Mouse (Mus musculus) left cerebral cortex, postnatal 36 days (tissue): Measurements from ENCODE around the gene Gnat1. TPM values are rescaled to one million over a fixed set of nuclear protein-coding genes. Genes with fewer than 3 reads are reported as not detected.
A peak's percentile ranks its signal among the peaks of the same experiment; 100 is the strongest.

Experiments used
- DNase-seq, 2 experiments: peaks; one replicate each; pipeline ENCODE4 v3.0.0; 2021 to 2022; ENCODE audit warnings: low spot score in 2 of 2, mixed read lengths in 1 of 2
- intact Hi-C: fragments of 180-260 bp; cut with DNase I; formaldehyde crosslinking; loops from one replicate; pipeline ENCODE4 v1.15.1; 2025
- total RNA-seq, 2 experiments: library from RNA; stranded (reverse); gene quantifications; 2 replicates each; pipeline ENCODE4 v1.2.3; 2021

The Gnat1 gene
- total RNA-seq, 2 experiments from 2014 or later: 0.41 to 1.2 TPM

DNA sequence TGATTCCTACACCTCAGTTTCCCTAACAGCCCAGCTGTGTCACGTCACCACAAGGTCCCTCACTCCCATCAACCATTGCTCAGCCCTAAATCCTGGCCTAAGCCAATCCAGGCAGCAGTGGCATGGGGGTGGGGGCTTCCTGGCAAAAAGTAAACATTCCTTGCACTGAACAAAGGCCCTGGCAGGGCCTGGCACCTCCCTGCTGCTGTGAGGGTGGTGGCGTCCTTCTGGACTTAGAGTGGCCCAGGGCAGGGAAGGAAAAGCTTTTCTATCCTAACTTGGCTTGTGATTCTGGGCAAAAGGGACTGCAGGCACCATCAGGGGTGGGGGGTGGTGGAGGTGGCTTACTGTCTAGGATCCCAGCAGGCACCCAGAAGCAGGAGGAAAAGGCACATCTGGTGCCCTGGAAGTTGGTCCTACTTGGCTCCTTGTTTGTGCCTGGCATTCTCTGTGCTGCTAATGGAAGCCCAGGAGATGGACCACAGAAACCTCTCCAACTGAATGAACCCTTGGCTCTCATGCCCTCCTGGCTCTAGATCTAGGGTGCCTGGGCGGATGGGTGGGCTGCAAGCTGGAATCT lies 23.2 kb upstream of the Gnat1 start:
- no peak for DNase-seq

DNA sequence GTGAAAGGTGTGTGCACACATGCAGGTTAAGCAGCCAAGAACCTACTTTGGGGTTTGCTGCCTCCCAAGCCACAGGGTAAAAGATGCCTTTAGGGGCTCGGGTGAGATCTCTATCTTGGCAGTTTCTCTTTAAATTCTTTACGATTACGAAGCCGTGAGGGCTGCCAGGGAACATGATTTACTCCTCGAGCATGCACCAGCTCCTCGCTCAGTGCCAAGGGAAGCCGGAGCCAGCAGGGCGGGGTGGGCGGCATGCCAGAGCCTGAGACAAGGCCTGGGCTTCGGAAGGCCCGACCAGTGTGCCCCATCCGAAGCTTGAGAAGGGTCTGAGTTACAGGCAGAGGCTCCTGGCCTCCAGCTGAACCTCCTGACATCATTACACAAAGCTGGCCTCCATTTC lies 22.1 kb upstream of the Gnat1 start:
- peak; percentile 78 to 83 for DNase-seq

More for the DNA sequence above, 23.2 kb upstream of the Gnat1 start:
- intact Hi-C loops: loop anchor here (5.0 kb wide), 1 partner anchor 35 kb away; no protein-coding TSS in a partner anchor

DNA sequence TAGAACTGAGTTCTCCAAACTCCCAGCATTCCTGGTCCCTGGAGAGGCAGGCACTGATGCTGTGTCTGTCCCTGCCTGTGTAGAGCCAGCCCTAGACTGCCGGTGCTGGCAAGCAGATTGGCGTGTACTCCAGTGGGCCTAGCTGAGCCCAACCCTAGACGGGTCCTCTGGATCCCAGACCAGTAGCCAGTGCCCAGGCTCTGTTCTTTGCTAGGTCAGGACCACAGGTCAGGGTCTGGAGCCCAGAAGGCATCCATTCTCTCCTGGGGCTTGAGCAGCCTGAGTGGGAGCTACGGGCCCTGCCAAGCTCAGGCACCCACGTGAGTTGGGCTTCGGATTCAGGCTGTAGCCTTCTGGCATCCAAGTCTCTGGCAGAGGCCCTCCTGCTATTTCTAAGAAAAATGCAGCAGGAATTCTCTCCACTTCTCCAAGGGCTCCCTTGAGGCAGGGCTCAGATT lies 20.6 kb upstream of the Gnat1 start:
- peak; percentile 57 to 70 for DNase-seq
- intact Hi-C loops: loop anchor here (5.0 kb wide), 1 partner anchor 37 kb away; no protein-coding TSS in a partner anchor

More for the DNA sequence above, 22.1 kb upstream of the Gnat1 start:
- intact Hi-C loops: loop anchor here (5.0 kb wide), 1 partner anchor 36 kb away; no protein-coding TSS in a partner anchor

DNA sequence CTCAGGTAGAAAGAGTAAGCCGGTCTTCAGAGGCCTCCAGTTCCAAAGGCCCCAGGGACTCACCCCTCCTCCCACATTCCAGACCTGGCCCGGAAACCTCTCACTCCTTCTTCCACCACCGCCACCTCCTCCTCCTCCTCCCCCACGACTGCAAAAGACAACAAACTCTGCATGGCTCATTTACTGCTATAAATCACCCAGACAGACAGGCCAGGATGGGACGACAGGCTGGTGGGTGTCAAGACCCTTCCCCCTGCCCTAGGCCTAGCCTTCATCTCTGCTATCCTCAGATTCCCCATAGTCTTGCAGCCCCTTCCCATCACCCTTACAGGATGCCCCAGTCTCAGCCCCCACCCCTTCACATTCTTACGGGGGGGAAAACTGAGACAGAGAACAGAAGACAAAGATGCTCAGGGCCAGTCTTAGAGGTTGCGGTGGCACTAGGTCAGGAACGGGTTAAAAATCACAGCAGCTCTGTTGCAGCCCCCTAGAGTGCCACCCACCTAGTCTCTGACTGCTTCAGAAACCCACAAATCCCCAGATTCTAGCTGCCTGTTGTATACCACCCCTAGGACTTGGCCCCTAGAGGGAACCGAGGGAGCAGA lies 20.0 kb upstream of the Gnat1 start:
- no peak for DNase-seq
- intact Hi-C loops: no loop called here

DNA sequence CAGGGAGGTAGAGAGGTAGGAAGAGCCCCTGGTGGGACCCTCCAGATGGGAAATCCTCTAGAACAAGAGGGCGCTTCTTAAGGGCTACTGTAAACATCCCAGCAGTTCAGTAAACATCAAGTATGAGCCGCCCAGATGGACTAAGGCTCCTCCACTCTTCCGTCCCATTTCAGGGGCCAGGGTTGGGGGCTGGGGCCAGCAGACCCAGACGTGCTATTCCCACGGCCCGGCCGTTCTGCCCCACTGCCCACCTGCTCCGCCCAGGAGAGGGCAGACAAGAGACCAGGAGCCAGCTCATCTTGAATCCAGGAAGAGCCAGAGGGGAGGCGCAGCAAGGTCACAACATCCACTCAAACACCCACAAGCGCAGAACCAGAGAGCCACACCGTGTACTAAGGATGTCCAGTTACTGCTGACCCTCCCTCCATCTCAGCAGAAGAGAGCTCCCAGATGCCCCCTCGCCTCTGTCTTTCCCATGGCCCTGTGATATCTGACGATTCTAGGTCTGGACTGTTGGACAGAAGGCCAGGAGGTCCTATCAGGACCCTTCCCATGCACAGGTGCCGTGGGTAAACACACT lies 19.2 kb upstream of the Gnat1 start:
- intact Hi-C loops: no loop called here
- no peak for DNase-seq

DNA sequence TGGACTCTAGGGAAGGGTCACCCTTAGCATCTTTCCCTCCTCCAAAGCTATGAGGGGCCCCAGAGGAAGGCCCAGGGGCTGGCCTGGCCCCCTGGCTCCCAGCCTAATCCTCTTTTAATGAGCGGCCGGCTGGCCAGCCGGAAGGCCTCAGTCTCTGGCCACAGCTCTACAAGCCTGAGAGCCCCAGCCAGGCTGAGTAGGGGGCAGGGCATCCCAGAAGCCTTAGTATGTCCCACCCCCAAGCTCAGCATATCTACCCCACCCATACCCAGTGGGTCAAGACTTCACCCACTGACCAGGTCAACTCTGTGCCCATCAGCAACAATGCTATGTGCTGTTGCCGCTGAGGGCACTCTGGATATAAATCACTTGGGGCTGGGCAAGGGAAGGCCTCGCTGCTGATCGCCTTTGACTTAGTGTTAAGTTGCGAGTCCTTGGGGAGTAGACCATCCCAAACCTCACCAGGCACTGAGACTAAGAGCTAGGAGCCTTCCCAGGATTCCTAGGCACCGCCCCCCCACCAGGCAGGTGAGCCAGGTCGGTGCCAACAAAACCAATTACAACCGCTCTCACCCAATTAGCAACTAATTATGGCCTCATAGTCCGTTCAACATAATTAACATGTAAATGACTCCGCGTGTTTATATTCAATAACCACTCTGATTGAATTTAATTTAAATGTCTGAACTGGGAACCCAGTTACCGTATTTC lies 18.5 kb upstream of the Gnat1 start:
- intact Hi-C loops: no loop called here
- no peak for DNase-seq

DNA sequence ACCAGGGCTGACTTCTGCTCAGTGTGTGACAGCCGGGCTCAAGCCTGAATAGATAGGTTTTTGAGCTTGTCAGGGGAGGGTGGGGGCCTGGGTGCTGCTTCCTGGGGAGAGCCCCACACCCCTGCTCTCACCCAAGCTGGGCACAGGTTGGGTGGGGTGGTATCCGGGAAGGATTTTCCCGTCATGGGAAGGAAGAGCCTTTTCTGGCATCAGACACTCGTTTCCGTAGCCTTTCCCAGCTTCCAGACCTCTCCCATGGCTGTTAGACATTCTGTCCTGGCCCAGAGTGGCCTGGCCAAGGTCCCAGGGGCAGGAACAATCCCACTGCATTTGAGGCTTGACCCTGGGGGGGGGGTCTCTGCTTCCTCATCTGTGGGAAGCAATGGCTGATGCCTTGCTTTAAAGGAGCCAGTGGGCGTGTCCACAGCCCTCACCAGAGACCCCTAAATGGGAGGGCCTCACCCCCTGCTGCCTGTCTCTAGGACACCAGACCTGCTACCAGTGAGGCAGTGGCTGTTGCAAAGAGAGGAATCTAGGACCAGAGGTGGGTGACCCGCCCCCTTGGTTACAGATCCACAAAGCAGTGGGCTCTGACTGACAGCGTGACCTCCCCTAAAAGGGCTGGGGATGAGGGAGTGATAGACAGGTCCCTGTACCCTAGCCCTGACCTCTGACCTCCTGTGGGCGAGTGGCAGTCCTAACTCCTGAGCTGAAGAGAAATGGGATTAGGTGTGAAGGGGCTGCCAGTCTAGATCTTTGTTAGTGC lies 17.5 kb upstream of the Gnat1 start:
- DNase-seq: no peak
- intact Hi-C loops: no loop called here

DNA sequence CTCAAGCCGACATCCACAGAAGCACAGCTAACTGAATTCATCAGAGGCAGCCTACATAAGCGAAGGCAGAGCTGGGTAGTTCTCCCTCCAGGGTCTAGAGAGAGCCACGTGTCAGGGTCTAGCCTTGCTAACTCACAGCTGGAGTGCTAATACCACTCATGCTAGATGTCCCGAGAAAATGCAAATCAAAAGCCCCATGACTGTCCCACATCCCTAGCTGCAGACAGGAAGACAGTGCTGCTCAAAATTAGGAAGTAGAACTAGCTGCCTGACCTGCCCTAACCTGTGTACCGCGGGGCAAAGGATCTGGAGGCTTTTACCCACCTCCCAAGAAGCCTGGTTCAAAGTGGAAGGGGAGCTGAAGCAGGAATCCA lies 16.6 kb upstream of the Gnat1 start:
- intact Hi-C loops: no loop called here
- no peak for DNase-seq

DNA sequence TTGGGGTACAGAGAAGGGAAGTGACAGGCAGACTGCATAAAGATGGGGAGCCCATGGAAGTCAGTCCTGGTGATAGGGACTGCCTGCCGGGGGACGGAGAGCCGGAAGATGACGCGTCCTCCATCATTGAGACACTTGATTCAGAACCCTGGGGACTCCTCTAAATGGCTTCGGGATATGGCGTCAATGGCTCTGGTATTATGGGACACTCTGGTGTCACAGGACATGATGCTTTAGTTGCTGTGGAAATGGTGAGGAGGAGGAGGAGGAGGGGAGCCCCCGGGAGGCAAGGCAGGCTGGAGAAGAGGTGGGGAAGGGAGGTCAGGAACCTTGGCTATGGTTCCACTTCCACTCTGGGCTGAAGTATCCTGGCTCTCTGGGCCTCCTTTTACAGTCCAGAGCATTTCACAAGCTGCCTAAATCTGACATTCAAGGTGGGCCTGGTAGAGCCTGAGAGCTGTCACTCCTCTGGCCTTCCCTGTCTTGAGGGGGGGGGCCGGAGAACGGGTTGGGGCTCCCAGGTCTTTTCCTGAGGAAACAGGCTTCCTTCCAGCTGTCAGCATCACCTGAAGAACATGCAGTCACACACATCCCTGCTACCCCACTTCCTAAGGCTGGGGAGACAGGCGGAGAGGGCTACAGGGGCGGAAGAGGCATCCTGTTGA lies 16.1 kb upstream of the Gnat1 start:
- no peak for DNase-seq
- intact Hi-C loops: no loop called here

DNA sequence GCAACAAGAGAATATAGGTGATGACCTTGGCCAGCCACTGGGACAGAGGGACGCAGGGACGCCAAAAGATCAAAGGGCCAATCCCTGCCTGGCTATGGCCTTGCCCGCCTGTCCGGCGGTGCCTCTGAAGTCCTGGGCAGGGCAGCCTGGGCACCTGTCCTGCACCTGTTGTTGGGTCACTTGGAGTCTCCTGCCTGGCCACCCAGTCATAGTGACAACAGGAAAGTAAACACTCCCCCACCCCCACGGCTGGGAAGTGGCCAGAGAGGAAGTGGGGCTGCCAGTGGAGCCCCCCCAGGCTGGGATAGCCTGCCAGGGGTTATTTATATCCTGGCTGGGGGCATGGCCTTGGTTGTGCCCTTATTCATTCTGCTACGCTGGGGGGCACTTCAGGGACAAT lies 15.1 kb upstream of the Gnat1 start:
- DNase-seq: no peak

DNA sequence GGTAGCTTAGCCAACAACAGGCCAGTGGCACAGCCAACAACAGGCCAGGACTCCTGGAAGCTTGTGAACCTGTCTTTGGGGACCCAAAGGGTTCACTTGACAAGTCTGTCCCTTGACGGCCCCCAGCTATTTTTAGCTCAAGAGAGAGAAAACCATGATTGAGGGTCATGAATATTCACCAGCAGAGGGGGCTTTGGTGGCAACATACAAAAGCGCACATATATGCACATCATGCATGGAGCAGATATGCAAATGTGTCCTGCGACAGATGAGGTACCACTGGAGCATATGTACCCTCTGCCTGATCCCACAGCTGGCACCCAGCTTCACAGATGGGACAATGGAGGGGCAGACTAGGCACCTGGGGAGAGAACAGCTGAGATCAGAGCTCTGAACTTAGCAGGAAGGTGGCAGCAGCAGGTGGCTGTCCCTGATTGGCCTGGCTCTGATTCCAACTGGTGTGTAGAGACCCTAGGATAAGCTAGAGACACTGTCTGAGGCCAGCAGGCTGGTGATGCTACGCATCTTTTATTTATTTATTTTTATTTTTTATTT lies 14.0 kb upstream of the Gnat1 start:
- DNase-seq: no peak
- intact Hi-C loops: no loop called here

More for the DNA sequence above, 15.1 kb upstream of the Gnat1 start:
- intact Hi-C loops: no loop called here

DNA sequence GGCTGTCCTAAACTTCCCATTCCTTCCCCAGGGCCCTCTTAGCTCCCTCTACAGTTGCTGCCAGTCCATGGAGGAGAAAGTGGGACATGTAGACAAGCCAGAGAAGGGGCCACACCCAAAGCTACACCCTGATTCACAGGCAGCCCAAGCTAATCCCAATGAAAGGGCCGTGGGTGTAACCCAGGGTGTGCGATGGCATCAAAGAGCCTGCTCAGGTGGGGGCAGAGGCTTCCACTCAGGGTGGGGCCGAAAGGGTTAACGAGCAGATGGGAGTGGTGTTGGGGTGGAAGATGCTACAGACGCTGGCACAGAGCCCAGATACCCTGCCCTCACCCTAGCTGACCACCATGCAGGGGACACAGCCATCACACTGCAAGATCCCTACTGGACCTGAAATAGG lies 13.3 kb upstream of the Gnat1 start:
- DNase-seq: no peak
- intact Hi-C loops: no loop called here

DNA sequence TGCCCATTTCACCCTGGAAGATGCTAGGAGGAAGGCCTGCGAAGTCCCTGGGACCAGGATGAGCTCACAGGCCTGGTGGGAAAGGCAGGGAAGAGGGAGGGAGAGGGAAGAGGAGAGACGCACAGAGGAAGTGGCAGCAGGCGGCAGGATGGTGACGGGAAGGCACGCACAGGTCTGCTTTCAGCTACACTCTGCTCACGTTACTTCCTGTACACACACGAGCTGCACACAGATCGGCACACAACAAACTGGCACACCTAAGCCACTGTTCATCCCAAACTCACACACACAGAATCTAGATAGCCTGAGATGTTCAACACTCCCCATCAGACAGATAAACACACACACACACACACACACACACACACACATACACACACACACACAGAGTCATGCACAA lies 10.9 kb upstream of the Gnat1 start:
- no peak for DNase-seq
- intact Hi-C loops: no loop called here

DNA sequence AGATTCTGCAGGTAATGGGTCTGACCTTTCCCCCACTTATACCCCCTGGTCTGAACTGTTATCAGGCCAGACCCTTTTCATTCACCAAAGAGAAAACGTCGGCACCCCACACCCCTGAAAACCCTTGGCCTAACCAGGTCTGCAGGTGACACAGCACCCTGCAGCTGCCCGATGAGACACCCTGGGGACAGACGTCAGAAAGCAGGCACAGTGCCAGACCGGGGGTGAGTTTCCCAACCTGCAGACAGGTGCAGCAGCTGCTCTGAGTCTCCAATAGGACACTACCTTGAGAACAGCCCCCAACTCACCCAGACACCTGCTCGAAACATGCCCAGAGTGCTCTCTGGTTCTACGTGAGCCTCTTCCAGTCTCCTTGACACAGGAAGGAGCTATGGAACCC lies 9.4 kb upstream of the Gnat1 start:
- no peak for DNase-seq
- intact Hi-C loops: no loop called here

DNA sequence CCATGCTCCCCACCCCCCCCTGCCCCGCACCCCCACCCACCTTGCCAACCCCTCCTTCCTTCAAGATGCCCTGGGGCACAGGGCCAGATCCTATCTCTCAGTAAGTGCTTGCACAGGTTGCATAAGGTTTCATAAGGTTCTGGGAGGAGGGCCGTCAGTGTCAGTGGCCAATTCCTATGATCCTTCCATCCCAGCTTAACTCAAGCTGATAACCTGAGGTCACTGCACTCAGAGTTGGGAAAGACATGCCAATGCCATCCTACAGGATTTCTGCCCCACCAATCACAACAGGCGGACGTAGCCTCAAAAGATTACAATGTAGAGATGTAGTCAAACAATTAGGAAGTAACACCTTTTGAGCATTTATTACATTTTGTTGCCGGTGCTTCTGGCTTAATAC lies 8.9 kb upstream of the Gnat1 start:
- intact Hi-C loops: no loop called here
- no peak for DNase-seq

DNA sequence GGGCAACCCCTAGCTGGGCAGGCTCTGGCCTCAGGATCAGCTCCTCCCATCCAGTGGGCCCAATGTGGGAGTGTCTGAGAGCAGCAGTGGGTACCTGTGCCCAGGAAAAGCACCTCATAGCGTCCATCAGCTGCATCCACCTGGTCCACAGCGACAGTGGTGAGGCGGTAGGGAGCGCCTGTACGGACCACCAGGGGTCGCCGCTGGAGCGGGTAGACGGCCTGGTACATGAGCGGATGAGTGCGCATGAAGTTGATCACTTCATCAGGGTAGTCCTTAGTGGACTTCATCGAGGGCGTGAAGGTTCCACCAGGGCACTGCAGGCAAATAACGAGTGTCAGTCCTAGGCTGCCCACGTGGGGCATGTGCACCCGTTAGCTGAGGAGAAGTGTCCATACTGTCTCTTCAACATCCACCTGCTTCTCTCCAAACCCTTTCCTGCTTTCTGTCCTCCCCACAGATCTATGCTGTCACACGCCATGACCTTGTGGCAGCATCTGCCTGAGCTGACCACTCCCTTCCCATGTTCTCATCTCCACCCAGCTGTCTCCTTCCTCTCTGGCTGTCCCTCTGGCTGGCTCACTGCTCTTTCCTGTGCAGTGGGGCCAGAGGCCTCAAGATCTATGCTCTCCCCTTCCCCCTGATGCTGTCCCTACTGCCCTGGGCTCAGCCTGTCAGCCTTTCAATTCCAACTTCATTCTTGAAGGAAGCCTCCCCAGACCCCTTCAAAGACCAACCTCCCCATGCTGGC lies 5.9 kb upstream of the Gnat1 start:
- intact Hi-C loops: loop anchor here (2.0 kb wide), 1 partner anchor 53 kb away; no protein-coding TSS in a partner anchor
- DNase-seq: no peak

DNA sequence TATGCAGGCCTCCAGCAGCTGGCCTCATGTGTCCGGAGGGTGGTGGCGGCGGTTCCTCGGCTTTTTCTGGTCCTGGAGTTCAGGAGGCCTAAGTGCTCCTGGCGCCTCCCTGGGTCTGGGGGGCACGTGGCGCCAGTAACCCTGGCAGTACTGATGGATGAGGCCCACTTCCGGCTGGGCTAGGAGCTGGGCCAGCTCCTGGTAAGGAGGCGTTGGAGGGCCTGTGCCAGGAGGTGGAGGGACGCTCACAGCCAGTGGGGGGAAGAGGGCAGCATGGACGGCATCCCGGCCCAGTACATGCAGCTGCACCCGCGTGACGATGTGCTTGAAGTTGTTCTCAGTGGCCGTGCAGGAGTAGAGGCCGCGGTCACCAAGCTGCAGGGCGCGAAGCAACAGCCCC lies 2.9 kb upstream of the Gnat1 start:
- DNase-seq: no peak
- intact Hi-C loops: no loop called here

DNA sequence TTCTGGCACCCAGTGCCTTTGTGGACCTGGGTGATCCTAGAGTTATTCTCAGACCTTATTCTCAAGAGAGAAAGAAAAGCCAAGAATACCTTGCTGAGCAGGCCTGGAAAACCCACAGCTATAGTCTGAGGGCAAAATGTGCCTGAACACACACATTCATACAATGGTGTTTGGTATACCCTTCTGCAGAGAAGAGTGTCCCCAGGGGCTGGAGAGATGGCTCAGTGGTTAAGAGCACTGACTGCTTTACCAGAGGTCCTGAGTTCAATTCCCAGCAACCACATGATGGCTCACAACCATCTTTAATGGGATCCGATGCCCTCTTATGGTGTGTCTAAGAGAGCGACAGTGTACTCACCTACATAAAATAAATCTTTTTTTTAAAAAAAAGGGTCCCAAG lies 651 bp downstream of the Gnat1 start:
- no peak for DNase-seq
- intact Hi-C loops: no loop called here
